Mouse (Mus musculus): ENCODE measurements around the gene Bloc1s3. TPM values are rescaled to one million over a fixed set of nuclear protein-coding genes. Genes with fewer than 3 reads are reported as not detected.

Gene Bloc1s3
- polyA plus RNA-seq, 1 experiment from 2014 or later, result 3.0 TPM

DNA sequence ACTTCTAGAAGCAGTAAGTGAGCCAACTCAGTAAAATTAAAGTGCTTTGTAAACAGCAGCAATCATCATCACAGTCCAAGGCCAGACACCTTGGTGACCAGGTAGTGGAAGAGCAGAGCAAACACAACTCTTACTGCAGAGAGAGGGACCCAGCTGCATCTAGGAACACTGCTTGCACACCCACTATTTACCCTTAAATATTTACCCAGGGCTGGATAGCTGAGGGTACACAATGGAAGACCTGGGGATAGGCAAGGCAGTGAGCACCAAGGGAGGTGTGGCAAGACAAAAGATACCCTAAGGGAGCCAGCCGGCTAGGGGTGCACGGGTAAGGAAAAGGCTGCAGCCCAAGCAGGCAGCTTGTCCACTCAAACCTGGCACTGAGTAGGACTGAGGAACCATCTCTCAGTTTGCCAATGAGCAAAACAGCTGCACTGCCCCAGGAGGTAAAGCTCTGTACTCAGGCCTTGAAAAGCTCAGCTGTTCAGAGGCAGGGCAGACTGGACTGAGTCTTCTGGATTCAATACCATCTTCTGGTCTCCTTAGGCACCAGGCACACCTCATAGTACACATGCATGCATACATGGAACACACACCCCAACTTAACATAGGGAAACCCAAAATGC, 39.3 kb upstream of the Bloc1s3 start:
- DNase-seq (ENCODE audit: low spot score) (no peak), ATAC-seq (replicated peaks; ENCODE audit: low FRiP score, low read depth) (no peak)
- Histone ChIP-seq H3K27ac (no peak overlapping the region), H3K9ac (ENCODE audit: low read depth, low read length) (no peak overlapping the region), H3K36me3 (ENCODE audit: insufficient read depth, low read length) (no peaks in the 10 kb centered on the region), H3K4me3 (replicated peaks; ENCODE audit: low read depth, low read length) (no peak overlapping the region), H3K9me3 (replicated peaks; ENCODE audit: low read length) (no peaks in the 10 kb centered on the region), H3K27me3 (ENCODE audit: insufficient read depth, low read length) (no peaks in the 10 kb centered on the region), H3K4me2 (ENCODE audit: low read length) (no peak overlapping the region), H3K4me1 (replicated peaks; ENCODE audit: insufficient read depth, low read length) (peaks cover 7% of the 10 kb centered on the region; the same call in 1 of the 2 replicates)
- no peak for TF ChIP-seq CTCF (IDR thresholded peaks at IDR 0.05; ENCODE audit: low read depth)
- WGBS, result 79% methylated on average over 2 of the region's 2 CpGs

- H3K4me2 ChIP-seq (ENCODE audit: low read length), result no peak overlapping the region
- TF ChIP-seq CTCF (IDR thresholded peaks at IDR 0.05; ENCODE audit: low read depth), result no peak
- DNase-seq (ENCODE audit: low spot score), result peak; percentile 43
- H3K9ac ChIP-seq (ENCODE audit: low read depth, low read length), result no peak overlapping the region
- ATAC-seq (replicated peaks; ENCODE audit: low FRiP score, low read depth), result 0 out of 2 replicates have a peak, but pooled peaks have one; percentile 22
- H3K4me3 ChIP-seq (replicated peaks; ENCODE audit: low read depth, low read length), result no peak overlapping the region
- H3K36me3 ChIP-seq (ENCODE audit: insufficient read depth, low read length), result no peaks in the 10 kb centered on the region
- H3K27ac ChIP-seq, result no peak overlapping the region
- no peaks in the 10 kb centered on the region for H3K9me3 ChIP-seq (replicated peaks; ENCODE audit: low read length)
- WGBS, result 26% methylated on average over 3 of the region's 3 CpGs
- H3K4me1 ChIP-seq (replicated peaks; ENCODE audit: insufficient read depth, low read length), result peaks cover 7% of the 10 kb centered on the region; the same call in 1 of the 2 replicates
- H3K27me3 ChIP-seq (ENCODE audit: insufficient read depth, low read length), result no peaks in the 10 kb centered on the region
These were observed 37.8 kb upstream of the Bloc1s3 start for GRCm38 (mm10) chr7:19546007-19546406.

GRCm38 (mm10) chr7:19543584-19543983, 35.4 kb upstream of the Bloc1s3 start:
- WGBS, result 47% methylated on average over 6 of the region's 6 CpGs
- Histone ChIP-seq H3K9me3 (replicated peaks; ENCODE audit: low read length) (no peaks in the 10 kb centered on the region), H3K4me2 (ENCODE audit: low read length) (no peak overlapping the region), H3K27ac (no peak overlapping the region), H3K9ac (ENCODE audit: low read depth, low read length) (no peak overlapping the region), H3K36me3 (ENCODE audit: insufficient read depth, low read length) (no peaks in the 10 kb centered on the region), H3K4me3 (replicated peaks; ENCODE audit: low read depth, low read length) (no peak overlapping the region), H3K27me3 (ENCODE audit: insufficient read depth, low read length) (no peaks in the 10 kb centered on the region), H3K4me1 (replicated peaks; ENCODE audit: insufficient read depth, low read length) (peaks cover 7% of the 10 kb centered on the region; the same call in 1 of the 2 replicates)
- TF ChIP-seq CTCF (IDR thresholded peaks at IDR 0.05; ENCODE audit: low read depth), result peak; percentile 57
- DNase-seq (ENCODE audit: low spot score) (peak; percentile 42), ATAC-seq (replicated peaks; ENCODE audit: low FRiP score, low read depth) (no peak)

DNA sequence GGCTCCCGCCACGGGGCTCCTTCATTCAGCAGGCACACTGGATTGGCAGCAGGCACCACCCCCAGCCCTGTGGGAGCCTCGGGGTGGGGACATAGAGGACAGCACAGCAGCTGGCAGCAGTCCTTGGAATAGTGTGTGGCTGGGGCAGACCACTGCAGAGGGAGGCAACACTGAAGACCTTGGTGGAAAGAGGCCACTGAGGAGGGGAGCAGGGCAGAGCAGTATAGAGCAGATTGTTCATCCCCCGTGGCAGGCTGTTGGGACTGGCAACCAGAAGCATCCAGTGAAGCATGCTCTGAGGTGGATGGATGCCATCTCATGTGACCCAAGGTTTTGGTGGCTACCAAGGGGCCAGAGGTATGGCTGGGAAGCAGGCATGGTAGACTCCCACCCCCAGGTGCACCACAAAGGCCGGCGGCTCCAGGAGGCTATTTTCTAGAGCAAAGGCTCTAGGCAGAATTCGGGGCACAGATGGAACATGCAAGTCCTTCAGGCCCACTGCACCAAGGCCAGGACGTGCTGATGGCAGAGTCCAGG, 34.1 kb upstream of the Bloc1s3 start:
- no peak for DNase-seq (ENCODE audit: low spot score)
- no peak for ATAC-seq (replicated peaks; ENCODE audit: low FRiP score, low read depth)
- no peaks in the 10 kb centered on the region for H3K36me3 ChIP-seq (ENCODE audit: insufficient read depth, low read length)
- TF ChIP-seq CTCF (IDR thresholded peaks at IDR 0.05; ENCODE audit: low read depth), result no peak
- no peaks in the 10 kb centered on the region for H3K27me3 ChIP-seq (ENCODE audit: insufficient read depth, low read length)
- H3K4me3 ChIP-seq (replicated peaks; ENCODE audit: low read depth, low read length), result no peak overlapping the region
- no peaks in the 10 kb centered on the region for H3K9me3 ChIP-seq (replicated peaks; ENCODE audit: low read length)
- no peak overlapping the region for H3K9ac ChIP-seq (ENCODE audit: low read depth, low read length)
- H3K27ac ChIP-seq, result no peak overlapping the region
- H3K4me1 ChIP-seq (replicated peaks; ENCODE audit: insufficient read depth, low read length), result peaks cover 7% of the 10 kb centered on the region; the same call in 1 of the 2 replicates
- 56% methylated on average over 8 of the region's 8 CpGs for WGBS
- no peak overlapping the region for H3K4me2 ChIP-seq (ENCODE audit: low read length)

GRCm38 (mm10) chr7:19541681-19542154, 33.6 kb upstream of the Bloc1s3 start:
- H3K4me2 ChIP-seq (ENCODE audit: low read length), result no peak overlapping the region
- H3K27me3 ChIP-seq (ENCODE audit: insufficient read depth, low read length), result no peaks in the 10 kb centered on the region
- H3K4me1 ChIP-seq (replicated peaks; ENCODE audit: insufficient read depth, low read length), result peaks cover 7% of the 10 kb centered on the region; the same call in 1 of the 2 replicates
- no peak overlapping the region for H3K4me3 ChIP-seq (replicated peaks; ENCODE audit: low read depth, low read length)
- no peak for TF ChIP-seq CTCF (IDR thresholded peaks at IDR 0.05; ENCODE audit: low read depth)
- no peaks in the 10 kb centered on the region for H3K36me3 ChIP-seq (ENCODE audit: insufficient read depth, low read length)
- ATAC-seq (replicated peaks; ENCODE audit: low FRiP score, low read depth) (no peak), DNase-seq (ENCODE audit: low spot score) (no peak)
- no peaks in the 10 kb centered on the region for H3K9me3 ChIP-seq (replicated peaks; ENCODE audit: low read length)
- H3K27ac ChIP-seq, result no peak overlapping the region
- WGBS, result 56% methylated on average over 7 of the region's 7 CpGs
- H3K9ac ChIP-seq (ENCODE audit: low read depth, low read length), result no peak overlapping the region

DNA sequence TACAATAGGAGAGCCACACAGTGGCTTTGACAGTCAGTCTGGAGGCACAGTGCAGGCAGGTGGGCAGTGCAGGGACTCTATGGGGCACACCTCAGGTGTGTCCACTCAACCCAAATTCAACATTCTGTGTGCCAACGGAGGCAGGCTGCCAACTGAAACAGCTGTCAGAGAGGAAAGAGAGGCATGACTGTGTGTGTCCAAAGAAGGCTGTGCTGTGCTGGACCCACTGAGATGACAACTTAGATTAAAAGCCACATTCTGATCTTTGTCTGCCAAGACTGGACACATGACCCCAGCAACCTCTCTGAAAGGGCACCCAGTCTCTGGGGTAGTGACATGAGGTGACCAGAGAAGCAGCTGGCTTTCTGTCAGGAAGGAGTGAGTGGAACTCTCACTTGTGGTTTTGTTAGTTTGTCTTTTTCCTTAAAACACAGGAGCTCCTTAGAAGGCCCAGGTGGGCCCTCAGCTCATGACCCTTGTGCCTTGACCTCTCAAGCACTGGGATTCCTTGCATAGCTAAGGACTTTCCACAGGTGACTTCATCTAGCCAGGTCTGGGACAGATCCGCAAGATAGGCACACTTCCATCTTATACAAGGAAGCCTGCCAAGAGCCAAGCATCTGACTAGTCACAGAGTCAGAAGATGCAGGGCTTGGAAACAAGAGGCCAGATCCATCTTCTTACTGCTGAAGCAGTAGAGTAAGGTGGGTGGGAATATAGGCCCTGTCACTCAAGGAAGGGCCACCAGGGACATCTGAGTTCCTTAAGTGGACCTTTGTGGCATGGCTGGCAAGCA, 32.8 kb upstream of the Bloc1s3 start:
- Histone ChIP-seq H3K27ac (no peak overlapping the region), H3K4me3 (replicated peaks; ENCODE audit: low read depth, low read length) (no peak overlapping the region), H3K9me3 (replicated peaks; ENCODE audit: low read length) (no peaks in the 10 kb centered on the region), H3K4me2 (ENCODE audit: low read length) (no peak overlapping the region), H3K9ac (ENCODE audit: low read depth, low read length) (0 out of 2 replicates have a peak overlapping the region, but pooled peaks have one; percentile 31), H3K27me3 (ENCODE audit: insufficient read depth, low read length) (no peaks in the 10 kb centered on the region), H3K36me3 (ENCODE audit: insufficient read depth, low read length) (no peaks in the 10 kb centered on the region), H3K4me1 (replicated peaks; ENCODE audit: insufficient read depth, low read length) (peaks cover 4% of the 10 kb centered on the region; the same call in 1 of the 2 replicates)
- WGBS, result 77% methylated on average over 2 of the region's 2 CpGs
- no peak for TF ChIP-seq CTCF (IDR thresholded peaks at IDR 0.05; ENCODE audit: low read depth)
- ATAC-seq (replicated peaks; ENCODE audit: low FRiP score, low read depth) (no peak), DNase-seq (ENCODE audit: low spot score) (no peak)
